Mouse (Mus musculus): ENCODE data around the gene Slc30a7. TPM values are rescaled to one million over a fixed set of nuclear protein-coding genes. Genes with fewer than 3 reads are reported as not detected.

Gene Slc30a7
- polyA plus RNA-seq, 1 experiment from 2014 or later, result 34.2 TPM

DNA sequence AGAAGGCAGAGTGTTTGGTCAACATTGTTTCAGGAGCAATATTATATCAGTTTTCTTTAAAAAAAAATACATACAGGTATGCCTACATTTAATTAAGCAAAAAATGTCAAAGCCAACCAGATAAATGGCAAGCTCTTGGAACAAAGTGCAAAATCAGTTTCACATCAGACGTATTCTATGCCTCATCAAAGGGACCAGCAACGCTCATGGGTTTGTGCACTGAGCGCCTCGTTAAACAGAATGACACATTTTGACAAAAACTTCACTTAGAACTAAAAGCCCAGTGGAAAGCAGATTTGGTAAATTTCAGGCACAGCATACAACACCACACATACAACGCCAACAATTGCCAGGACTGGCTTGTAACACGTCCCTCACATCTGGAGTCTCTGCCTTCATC is 62.8 kb downstream of the Slc30a7 start:
- H3K4me2 ChIP-seq (replicated peaks; ENCODE audit: low read depth, low read length), result no peak overlapping the region
- no peak overlapping the region for H3K27ac ChIP-seq (ENCODE audit: low read depth, low read length)
- 85% methylated on average over 6 of the region's 6 CpGs for WGBS
- no peak overlapping the region for H3K4me3 ChIP-seq (ENCODE audit: low read length)
- H3K27me3 ChIP-seq (ENCODE audit: control insufficient read depth, insufficient read depth, low read length), result no peaks in the 10 kb centered on the region
- H3K4me1 ChIP-seq (ENCODE audit: control insufficient read depth, insufficient read depth, low read length), result no peaks in the 10 kb centered on the region
- H3K36me3 ChIP-seq (ENCODE audit: control insufficient read depth, insufficient read depth, low read length), result peaks cover 38% of the 10 kb centered on the region
- no peak for ATAC-seq (ENCODE audit: low FRiP score, low TSS enrichment)
- no peaks in the 10 kb centered on the region for H3K9me3 ChIP-seq (ENCODE audit: control insufficient read depth, low read length)
- no peak overlapping the region for H3K9ac ChIP-seq (ENCODE audit: low read depth, low read length)

DNA sequence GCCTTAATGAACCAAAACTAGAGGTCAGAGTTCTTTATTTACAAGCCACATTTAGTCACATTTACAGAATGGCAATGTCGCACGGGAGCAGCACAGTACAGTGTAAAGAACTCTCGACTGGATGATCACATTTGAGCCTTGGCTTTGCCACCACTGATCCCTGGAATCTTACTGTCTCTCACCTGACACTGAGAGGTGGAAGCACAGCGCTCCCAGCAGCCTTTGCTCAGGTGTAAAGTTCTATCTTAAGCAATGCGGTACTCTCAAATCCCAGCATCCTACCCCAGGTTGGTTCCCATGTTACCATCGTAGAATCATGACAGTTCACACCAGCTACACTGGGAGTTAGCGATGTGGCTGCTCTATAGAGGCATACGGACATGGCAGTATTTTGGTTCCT is 65.7 kb downstream of the Slc30a7 start:
- Histone ChIP-seq H3K9me3 (ENCODE audit: control insufficient read depth, low read length) (peaks cover 4% of the 10 kb centered on the region; the same call in 1 of the 2 replicates), H3K27me3 (ENCODE audit: control insufficient read depth, insufficient read depth, low read length) (no peaks in the 10 kb centered on the region), H3K4me2 (replicated peaks; ENCODE audit: low read depth, low read length) (no peak overlapping the region), H3K27ac (ENCODE audit: low read depth, low read length) (no peak overlapping the region), H3K9ac (ENCODE audit: low read depth, low read length) (no peak overlapping the region), H3K36me3 (ENCODE audit: control insufficient read depth, insufficient read depth, low read length) (peaks cover 38% of the 10 kb centered on the region), H3K4me3 (ENCODE audit: low read length) (no peak overlapping the region), H3K4me1 (ENCODE audit: control insufficient read depth, insufficient read depth, low read length) (no peaks in the 10 kb centered on the region)
- WGBS, result 96% methylated on average over 8 of the region's 8 CpGs
- ATAC-seq (ENCODE audit: low FRiP score, low TSS enrichment), result no peak

DNA sequence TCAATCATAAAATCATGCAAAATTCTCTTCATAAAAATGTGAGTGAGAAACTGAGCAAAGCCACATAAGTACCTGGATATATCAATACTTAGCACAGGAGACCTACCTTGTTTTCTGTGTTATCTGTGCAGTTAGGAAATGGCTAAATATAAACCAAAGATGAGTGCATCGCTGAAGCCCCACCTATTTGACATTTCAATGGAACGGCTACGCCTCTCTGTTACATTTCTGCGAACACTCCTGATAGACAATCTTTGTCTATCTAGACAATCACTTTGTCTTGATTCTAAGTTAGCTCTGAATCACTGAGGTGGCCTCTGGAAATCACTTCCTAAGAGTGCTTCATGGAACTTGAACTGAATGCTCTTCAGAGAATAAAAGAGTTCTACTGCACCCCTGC is 66.7 kb downstream of the Slc30a7 start:
- no peaks in the 10 kb centered on the region for H3K27me3 ChIP-seq (ENCODE audit: control insufficient read depth, insufficient read depth, low read length)
- no peak overlapping the region for H3K27ac ChIP-seq (ENCODE audit: low read depth, low read length)
- H3K36me3 ChIP-seq (ENCODE audit: control insufficient read depth, insufficient read depth, low read length), result peaks cover 32% of the 10 kb centered on the region
- ATAC-seq (ENCODE audit: low FRiP score, low TSS enrichment), result no peak
- H3K4me1 ChIP-seq (ENCODE audit: control insufficient read depth, insufficient read depth, low read length), result no peaks in the 10 kb centered on the region
- no peak overlapping the region for H3K4me2 ChIP-seq (replicated peaks; ENCODE audit: low read depth, low read length)
- H3K4me3 ChIP-seq (ENCODE audit: low read length), result no peak overlapping the region
- H3K9ac ChIP-seq (ENCODE audit: low read depth, low read length), result no peak overlapping the region
- 94% methylated on average over 4 of the region's 4 CpGs for WGBS
- peaks cover 4% of the 10 kb centered on the region; the same call in 1 of the 2 replicates for H3K9me3 ChIP-seq (ENCODE audit: control insufficient read depth, low read length)

DNA sequence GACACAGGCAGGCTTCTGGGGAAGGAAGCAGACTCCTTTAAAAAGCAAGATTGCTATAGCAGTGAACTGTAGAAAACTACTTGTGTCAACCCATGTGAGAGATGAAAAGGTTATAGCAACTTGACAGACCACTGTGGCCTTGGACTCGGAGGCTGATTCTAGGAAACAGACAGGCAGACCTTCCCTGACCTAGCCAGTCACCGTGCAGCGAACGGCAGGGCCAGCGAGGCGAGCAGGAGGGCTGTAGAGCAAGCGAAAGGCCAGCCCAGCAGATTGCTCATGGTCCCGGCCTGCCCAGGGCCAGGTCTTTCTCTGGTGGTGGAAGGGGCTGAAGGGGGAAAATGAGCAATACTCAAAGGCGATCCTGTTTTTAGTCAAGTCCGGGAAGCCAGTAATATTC is 69.4 kb downstream of the Slc30a7 start:
- Histone ChIP-seq H3K4me1 (ENCODE audit: control insufficient read depth, insufficient read depth, low read length) (no peaks in the 10 kb centered on the region), H3K36me3 (ENCODE audit: control insufficient read depth, insufficient read depth, low read length) (peaks cover 19% of the 10 kb centered on the region; the same call in 1 of the 2 replicates), H3K9me3 (ENCODE audit: control insufficient read depth, low read length) (peaks cover 4% of the 10 kb centered on the region; the same call in 1 of the 2 replicates), H3K27me3 (ENCODE audit: control insufficient read depth, insufficient read depth, low read length) (no peaks in the 10 kb centered on the region), H3K27ac (ENCODE audit: low read depth, low read length) (no peak overlapping the region), H3K9ac (ENCODE audit: low read depth, low read length) (no peak overlapping the region), H3K4me2 (replicated peaks; ENCODE audit: low read depth, low read length) (no peak overlapping the region), H3K4me3 (ENCODE audit: low read length) (no peak overlapping the region)
- no peak for ATAC-seq (ENCODE audit: low FRiP score, low TSS enrichment)
- 84% methylated on average over 10 of the region's 10 CpGs for WGBS

DNA sequence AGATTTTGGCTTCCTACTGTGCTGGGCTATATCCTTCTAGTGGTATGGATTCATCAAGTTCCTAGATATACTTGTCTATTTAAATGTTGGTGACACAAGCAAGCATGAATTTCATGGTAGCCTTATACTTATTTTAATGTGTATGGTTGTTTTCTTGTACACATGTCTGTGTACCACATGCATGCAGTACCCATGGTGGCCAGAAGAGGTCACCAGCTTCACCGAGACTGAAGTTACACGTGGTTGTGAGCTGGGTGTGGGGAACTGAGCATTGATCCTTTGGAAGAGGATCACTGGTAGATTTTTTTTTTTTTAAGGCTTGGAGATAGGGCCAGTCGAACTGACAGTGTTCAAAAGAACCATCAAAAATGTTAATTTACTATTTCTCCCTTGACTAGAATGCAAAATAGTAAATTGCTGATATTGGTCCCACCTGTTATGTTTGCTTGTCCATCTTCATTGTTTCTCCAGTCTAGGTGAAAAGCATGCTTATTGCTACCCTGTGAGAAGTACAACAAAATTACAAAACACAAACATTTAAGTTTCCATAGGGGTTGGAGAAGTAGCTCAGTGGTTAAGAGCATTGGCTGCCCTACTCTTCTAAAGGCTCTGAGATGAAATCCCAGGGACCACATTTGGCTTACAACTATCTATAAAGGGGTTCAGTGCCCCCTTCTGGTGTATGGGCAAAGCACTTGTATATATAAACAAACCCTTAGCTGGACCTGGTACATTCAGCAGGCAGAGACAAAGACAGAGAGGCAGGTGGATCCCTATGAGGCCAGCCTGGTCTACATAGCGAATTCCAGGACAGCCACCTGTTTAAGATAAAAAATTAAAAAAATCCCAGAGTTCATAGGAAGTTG is 70.2 kb downstream of the Slc30a7 start:
- ATAC-seq (ENCODE audit: low FRiP score, low TSS enrichment), result no peak
- Histone ChIP-seq H3K9me3 (ENCODE audit: control insufficient read depth, low read length) (peaks cover 4% of the 10 kb centered on the region; the same call in 1 of the 2 replicates), H3K36me3 (ENCODE audit: control insufficient read depth, insufficient read depth, low read length) (peaks cover 13% of the 10 kb centered on the region; the same call in 1 of the 2 replicates), H3K27me3 (ENCODE audit: control insufficient read depth, insufficient read depth, low read length) (no peaks in the 10 kb centered on the region), H3K27ac (ENCODE audit: low read depth, low read length) (no peak overlapping the region), H3K4me2 (replicated peaks; ENCODE audit: low read depth, low read length) (no peak overlapping the region), H3K4me3 (ENCODE audit: low read length) (no peak overlapping the region), H3K4me1 (ENCODE audit: control insufficient read depth, insufficient read depth, low read length) (no peaks in the 10 kb centered on the region), H3K9ac (ENCODE audit: low read depth, low read length) (no peak overlapping the region)
- 62% methylated on average over 4 of the region's 4 CpGs for WGBS

DNA sequence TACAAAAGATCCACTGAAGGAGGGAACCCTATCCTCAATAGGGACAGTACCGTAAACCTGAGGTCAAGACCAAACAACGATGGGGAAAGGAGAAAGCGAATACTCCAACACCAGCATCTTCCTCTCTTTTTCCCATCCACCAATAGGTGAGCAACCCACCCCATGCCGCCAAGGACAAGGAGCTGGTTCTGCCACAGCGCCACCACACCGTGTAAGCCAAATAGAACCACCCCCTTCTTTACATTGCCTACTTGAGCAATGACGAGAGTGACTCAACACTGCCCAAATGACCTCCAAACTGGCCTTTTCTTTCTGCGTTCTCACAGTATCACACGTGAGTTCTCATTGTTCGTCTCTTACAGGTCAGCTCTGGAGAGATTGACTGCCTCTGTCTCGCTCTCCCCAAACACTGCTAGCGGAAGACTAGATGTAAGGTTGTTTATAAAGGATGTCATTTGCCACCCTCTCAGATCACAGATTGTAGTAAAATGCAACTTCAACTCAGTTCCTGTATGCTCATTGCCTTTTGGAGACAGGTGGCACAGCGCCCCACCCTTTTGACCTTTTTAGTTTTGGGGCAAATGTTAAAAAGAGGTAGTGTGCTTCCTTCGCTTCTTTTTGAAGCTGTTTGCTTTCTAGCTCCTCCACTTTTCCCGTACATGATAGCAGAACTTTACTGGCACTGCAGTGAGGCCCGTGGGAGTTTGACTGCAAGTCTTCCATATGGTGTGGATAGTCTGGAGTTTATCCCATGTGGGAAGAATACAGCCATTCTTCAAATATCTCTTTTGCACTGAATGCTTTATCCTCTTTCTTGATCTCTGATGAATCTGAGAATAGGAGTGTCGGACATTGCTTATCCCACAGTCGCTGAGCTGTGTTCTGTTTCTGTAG is 73.7 kb downstream of the Slc30a7 start:
- no peak for ATAC-seq (ENCODE audit: low FRiP score, low TSS enrichment)
- Histone ChIP-seq H3K27me3 (ENCODE audit: control insufficient read depth, insufficient read depth, low read length) (no peaks in the 10 kb centered on the region), H3K27ac (ENCODE audit: low read depth, low read length) (no peak overlapping the region), H3K4me1 (ENCODE audit: control insufficient read depth, insufficient read depth, low read length) (no peaks in the 10 kb centered on the region), H3K4me3 (ENCODE audit: low read length) (no peak overlapping the region), H3K4me2 (replicated peaks; ENCODE audit: low read depth, low read length) (no peak overlapping the region), H3K9ac (ENCODE audit: low read depth, low read length) (no peak overlapping the region), H3K9me3 (ENCODE audit: control insufficient read depth, low read length) (peaks cover 4% of the 10 kb centered on the region; the same call in 1 of the 2 replicates), H3K36me3 (ENCODE audit: control insufficient read depth, insufficient read depth, low read length) (peaks cover 3% of the 10 kb centered on the region; the same call in 1 of the 2 replicates)
- WGBS, result 87% methylated on average over 18 of the region's 18 CpGs

DNA sequence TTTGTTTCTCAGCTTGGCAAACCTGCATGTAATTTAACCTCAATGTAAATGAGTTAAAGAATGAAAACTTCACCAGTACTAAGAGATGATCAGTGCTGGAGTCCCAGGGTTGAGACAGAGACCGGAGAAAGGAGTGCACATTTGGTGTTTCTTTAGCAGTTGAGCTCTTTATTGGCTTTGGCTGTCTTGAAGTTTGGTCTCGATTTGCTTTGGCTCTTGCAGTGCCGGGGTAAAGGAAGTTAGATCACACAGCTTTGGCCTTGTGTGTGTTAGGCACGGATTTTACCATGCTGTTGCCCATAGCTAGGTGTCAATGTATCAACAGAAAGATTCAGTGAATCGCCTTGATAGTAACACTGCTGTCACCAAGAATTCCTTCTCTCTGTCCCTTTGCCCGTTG is 75.5 kb downstream of the Slc30a7 start:
- H3K9me3 ChIP-seq (ENCODE audit: control insufficient read depth, low read length), result peaks cover under 1% of the 10 kb centered on the region; the same call in 1 of the 2 replicates
- H3K36me3 ChIP-seq (ENCODE audit: control insufficient read depth, insufficient read depth, low read length), result peaks cover 8% of the 10 kb centered on the region; the same call in 1 of the 2 replicates
- H3K4me3 ChIP-seq (ENCODE audit: low read length), result no peak overlapping the region
- no peaks in the 10 kb centered on the region for H3K4me1 ChIP-seq (ENCODE audit: control insufficient read depth, insufficient read depth, low read length)
- no peak overlapping the region for H3K9ac ChIP-seq (ENCODE audit: low read depth, low read length)
- ATAC-seq (ENCODE audit: low FRiP score, low TSS enrichment), result no peak
- no peak overlapping the region for H3K4me2 ChIP-seq (replicated peaks; ENCODE audit: low read depth, low read length)
- no peaks in the 10 kb centered on the region for H3K27me3 ChIP-seq (ENCODE audit: control insufficient read depth, insufficient read depth, low read length)
- 90% methylated on average over 6 of the region's 6 CpGs for WGBS
- H3K27ac ChIP-seq (ENCODE audit: low read depth, low read length), result no peak overlapping the region

DNA sequence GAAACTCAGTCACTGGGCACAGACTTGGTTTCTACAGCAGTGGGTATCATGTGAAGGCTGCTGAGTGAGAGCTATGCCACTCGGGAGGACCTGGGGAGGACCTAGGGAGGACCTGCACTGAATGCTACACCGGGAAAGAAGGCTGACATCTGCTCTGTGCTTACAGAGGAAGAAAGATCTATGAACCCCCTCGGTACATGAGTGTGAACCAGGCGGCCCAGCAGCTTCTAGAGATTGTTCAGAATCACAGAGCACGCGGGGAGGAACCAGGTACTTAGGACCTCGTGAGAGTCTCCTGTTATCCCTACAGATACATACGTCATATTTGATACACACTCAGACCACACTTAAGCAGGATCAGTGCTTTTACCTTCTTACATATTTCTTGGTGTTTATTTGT is 80.7 kb downstream of the Slc30a7 start:
- Histone ChIP-seq H3K9me3 (ENCODE audit: control insufficient read depth, low read length) (no peaks in the 10 kb centered on the region), H3K36me3 (ENCODE audit: control insufficient read depth, insufficient read depth, low read length) (peaks cover 10% of the 10 kb centered on the region; the same call in 1 of the 2 replicates), H3K27ac (ENCODE audit: low read depth, low read length) (no peak overlapping the region), H3K27me3 (ENCODE audit: control insufficient read depth, insufficient read depth, low read length) (no peaks in the 10 kb centered on the region), H3K9ac (ENCODE audit: low read depth, low read length) (no peak overlapping the region), H3K4me2 (replicated peaks; ENCODE audit: low read depth, low read length) (no peak overlapping the region), H3K4me1 (ENCODE audit: control insufficient read depth, insufficient read depth, low read length) (no peaks in the 10 kb centered on the region), H3K4me3 (ENCODE audit: low read length) (no peak overlapping the region)
- WGBS, result 95% methylated on average over 8 of the region's 8 CpGs
- no peak for ATAC-seq (ENCODE audit: low FRiP score, low TSS enrichment)

Data from kidney, embryonic 14.5 days (tissue).